Mouse (Mus musculus) kidney, embryonic 14.5 days (tissue): Measurements from ENCODE around the gene Kcnn1. TPM values are rescaled to one million over a fixed set of nuclear protein-coding genes. Genes with fewer than 3 reads are reported as not detected.

Source experiments
- ATAC-seq: fragments of 200-750 bp; cut with Nextera tagmentation; 2 replicates; pipeline ENCODE4 v1.8.0; 2017; ENCODE audit warnings: moderate number of reproducible peaks, mild to moderate bottlenecking, moderate TSS enrichment, moderate library complexity; ENCODE audit not compliant: low FRiP score, low TSS enrichment
- H3K27ac ChIP-seq: fragments of 300-500 bp; sonication (generic); 2 replicates; pipeline ENCODE4 v1.5.1; 2014; ENCODE audit warnings: low read depth, mild to moderate bottlenecking, low read length, moderate library complexity, mixed read lengths
- H3K27me3 ChIP-seq: fragments of 300-500 bp; sonication (generic); 2 replicates; pipeline ENCODE4 v1.6.1; 2014; ENCODE audit warnings: mild to moderate bottlenecking, low read length; ENCODE audit not compliant: control insufficient read depth, insufficient read depth
- H3K36me3 ChIP-seq: fragments of 300-500 bp; sonication (generic); 2 replicates; pipeline ENCODE4 v1.6.1; 2014; ENCODE audit warnings: low read length, mixed read lengths; ENCODE audit not compliant: control insufficient read depth, insufficient read depth
- H3K4me1 ChIP-seq: fragments of 300-500 bp; sonication (generic); 2 replicates; pipeline ENCODE4 v1.6.1; 2014; ENCODE audit warnings: low read length, mixed read lengths; ENCODE audit not compliant: control insufficient read depth, insufficient read depth
- H3K4me2 ChIP-seq: fragments of 300-500 bp; sonication (generic); replicated peaks from 2 replicates; pipeline ENCODE4 v1.6.1; 2014; ENCODE audit warnings: low read depth, mild to moderate bottlenecking, low read length
- H3K4me3 ChIP-seq: fragments of 300-500 bp; sonication (generic); 2 replicates; pipeline ENCODE4 v1.5.1; 2014; ENCODE audit warnings: mild to moderate bottlenecking, low read length
- H3K9ac ChIP-seq: fragments of 300-500 bp; sonication (generic); 2 replicates; pipeline ENCODE4 v1.6.1; 2014; ENCODE audit warnings: low read depth, mild to moderate bottlenecking, low read length, moderate library complexity
- H3K9me3 ChIP-seq: fragments of 300-500 bp; sonication (generic); 2 replicates; pipeline ENCODE4 v1.6.1; 2016; ENCODE audit warnings: low read length; ENCODE audit not compliant: control insufficient read depth
- WGBS: fragments of 180-500 bp; shearing (Covaris S2); extraction: QIAGEN DNeasy Blood & Tissue Kit; methylation state at CpG from one replicate; pipeline ENCODE4 v1.1.7; 2014; 5-methylcytosine and 5-hydroxymethylcytosine counted together
- polyA plus RNA-seq: library from polyadenylated mRNA; unstranded; fragments of >200 nt; fragmentation: Nextera tagmentation; extraction: Ambion mirVana; gene quantifications from 2 replicates; pipeline ENCODE4 v1.2.1, GENCODE M21; 2014

Kcnn1 gene
- polyA plus RNA-seq, 1 experiment from 2014 or later: 2.6 TPM

GRCm38 (mm10) chr8:70851837-70852236, 11.2 kb downstream of the Kcnn1 start:
- WGBS: 38% methylated on average over 6 of the region's 6 CpGs
- H3K4me2 ChIP-seq: no peak overlapping the region
- no peaks in the 10 kb centered on the region for H3K36me3 ChIP-seq
- H3K9ac ChIP-seq: no peak overlapping the region
- no peak overlapping the region for H3K4me3 ChIP-seq
- ATAC-seq: no peak; the same call in 1 of the 2 replicates
- H3K27ac ChIP-seq: no peak overlapping the region
- no peaks in the 10 kb centered on the region for H3K9me3 ChIP-seq
- H3K4me1 ChIP-seq: peaks cover under 1% of the 10 kb centered on the region; the same call in 1 of the 2 replicates
- no peaks in the 10 kb centered on the region for H3K27me3 ChIP-seq

- Histone ChIP-seq H3K27me3 (no peaks in the 10 kb centered on the region), H3K4me1 (no peaks in the 10 kb centered on the region), H3K9me3 (no peaks in the 10 kb centered on the region), H3K4me3 (no peak overlapping the region), H3K27ac (no peak overlapping the region), H3K9ac (no peak overlapping the region), H3K4me2 (no peak overlapping the region), H3K36me3 (no peaks in the 10 kb centered on the region)
- WGBS: 75% methylated on average over 4 of the region's 4 CpGs
- ATAC-seq: no peak
These were observed 12.1 kb downstream of the Kcnn1 start for GRCm38 (mm10) chr8:70850947-70851346.

GRCm38 (mm10) chr8:70850132-70850845, 12.8 kb downstream of the Kcnn1 start:
- no peak overlapping the region for H3K9ac ChIP-seq
- WGBS: 75% methylated on average over 7 of the region's 7 CpGs
- no peak overlapping the region for H3K27ac ChIP-seq
- H3K4me3 ChIP-seq: no peak overlapping the region
- no peaks in the 10 kb centered on the region for H3K27me3 ChIP-seq
- no peaks in the 10 kb centered on the region for H3K4me1 ChIP-seq
- no peaks in the 10 kb centered on the region for H3K9me3 ChIP-seq
- H3K36me3 ChIP-seq: no peaks in the 10 kb centered on the region
- ATAC-seq: no peak
- no peak overlapping the region for H3K4me2 ChIP-seq

- Histone ChIP-seq H3K36me3 (no peaks in the 10 kb centered on the region), H3K4me3 (no peak overlapping the region), H3K4me1 (no peaks in the 10 kb centered on the region), H3K9ac (no peak overlapping the region), H3K27ac (no peak overlapping the region), H3K4me2 (no peak overlapping the region), H3K27me3 (no peaks in the 10 kb centered on the region), H3K9me3 (no peaks in the 10 kb centered on the region)
- ATAC-seq: no peak
- WGBS: 85% methylated on average over 3 of the region's 3 CpGs
These were observed 13.6 kb downstream of the Kcnn1 start for GRCm38 (mm10) chr8:70849333-70849990.

- no peak overlapping the region for H3K27ac ChIP-seq
- no peaks in the 10 kb centered on the region; the same call in 1 of the 2 replicates for H3K4me1 ChIP-seq
- peak overlapping the region; percentile 28 for H3K9ac ChIP-seq
- H3K27me3 ChIP-seq: no peaks in the 10 kb centered on the region
- no peaks in the 10 kb centered on the region for H3K36me3 ChIP-seq
- H3K9me3 ChIP-seq: no peaks in the 10 kb centered on the region
- WGBS: 49% methylated on average over 15 of the region's 15 CpGs
- H3K4me3 ChIP-seq: no peak overlapping the region
- no peak for ATAC-seq
- no peak overlapping the region for H3K4me2 ChIP-seq
These were observed 16.5 kb downstream of the Kcnn1 start for GRCm38 (mm10) chr8:70846371-70847154.

GRCm38 (mm10) chr8:70845108-70845507, 17.9 kb downstream of the Kcnn1 start:
- Histone ChIP-seq H3K9me3 (no peaks in the 10 kb centered on the region), H3K4me1 (no peaks in the 10 kb centered on the region; the same call in 1 of the 2 replicates), H3K4me3 (no peak overlapping the region), H3K27ac (no peak overlapping the region), H3K36me3 (no peaks in the 10 kb centered on the region), H3K4me2 (no peak overlapping the region), H3K9ac (no peak overlapping the region), H3K27me3 (no peaks in the 10 kb centered on the region)
- no peak for ATAC-seq
- 45% methylated on average over 5 of the region's 5 CpGs for WGBS

- WGBS: under 1% methylated on average over 6 of the region's 6 CpGs
- Histone ChIP-seq H3K27me3 (no peaks in the 10 kb centered on the region), H3K36me3 (no peaks in the 10 kb centered on the region), H3K4me3 (no peak overlapping the region), H3K9me3 (no peaks in the 10 kb centered on the region), H3K4me1 (no peaks in the 10 kb centered on the region; the same call in 1 of the 2 replicates), H3K9ac (no peak overlapping the region), H3K4me2 (no peak overlapping the region), H3K27ac (no peak overlapping the region)
- no peak for ATAC-seq
These were observed 18.5 kb downstream of the Kcnn1 start for GRCm38 (mm10) chr8:70844523-70844922.

GRCm38 (mm10) chr8:70843941-70844340, 19.1 kb downstream of the Kcnn1 start:
- no peaks in the 10 kb centered on the region for H3K36me3 ChIP-seq
- H3K4me2 ChIP-seq: no peak overlapping the region
- no peak overlapping the region for H3K27ac ChIP-seq
- H3K9me3 ChIP-seq: no peaks in the 10 kb centered on the region
- ATAC-seq: no peak
- no peaks in the 10 kb centered on the region for H3K27me3 ChIP-seq
- H3K4me3 ChIP-seq: no peak overlapping the region
- 91% methylated on average over 8 of the region's 8 CpGs for WGBS
- no peaks in the 10 kb centered on the region; the same call in 1 of the 2 replicates for H3K4me1 ChIP-seq
- H3K9ac ChIP-seq: no peak overlapping the region
